Mouse (Mus musculus) cerebellum, postnatal 10 days (tissue): ENCODE results near the gene Zscan29.
A peak's percentile ranks its signal among the peaks of the same experiment; 100 is the strongest.

Source experiments
- DNase-seq, 2 experiments: peaks; one replicate each; pipeline ENCODE4 v3.0.0; 2021; ENCODE audit warnings: mixed read lengths in 2 of 2

Gene Zscan29

DNA sequence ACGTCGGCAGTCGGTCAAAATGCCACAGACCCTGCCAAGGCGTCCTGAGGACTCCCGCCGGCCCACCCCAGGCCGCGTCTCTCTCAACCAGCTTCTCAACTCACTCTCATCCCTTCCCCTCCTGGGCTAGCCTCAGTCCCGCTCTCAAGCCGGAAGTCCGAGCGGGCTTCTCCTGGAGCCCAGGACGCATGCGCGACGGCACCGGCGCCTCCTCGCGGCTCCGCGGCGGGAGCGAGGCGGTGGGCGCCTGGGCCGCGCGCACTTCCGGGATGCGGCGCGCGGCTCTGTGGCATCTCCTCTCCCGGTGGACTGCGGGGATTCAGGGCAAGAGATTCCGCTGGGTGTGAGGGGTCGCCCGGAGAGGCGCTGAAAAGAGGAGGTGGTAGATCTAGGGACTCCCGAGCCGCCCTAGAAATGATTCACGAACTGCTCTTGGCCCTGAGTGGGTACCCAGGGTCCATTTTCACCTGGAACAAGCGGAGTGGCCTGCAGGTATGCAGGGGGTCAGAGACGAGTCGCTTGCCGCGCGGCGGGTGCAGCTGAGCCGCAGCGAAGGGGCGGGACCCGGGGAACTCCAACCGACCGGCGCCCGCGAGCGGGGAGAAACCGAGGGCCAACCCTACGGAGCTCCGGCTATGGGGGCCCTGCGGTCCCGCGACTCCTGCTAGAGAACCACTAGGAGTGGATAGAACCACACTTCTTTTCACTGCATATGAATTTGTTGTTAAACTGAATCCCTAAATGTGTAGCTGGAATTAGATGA, at the start of gene Zscan29:
TSS of gene Zscan29 (minus strand) at position 146 of the 763 bp plus-strand sequence.
- DNase-seq: peak; percentile 92 to 96

DNA sequence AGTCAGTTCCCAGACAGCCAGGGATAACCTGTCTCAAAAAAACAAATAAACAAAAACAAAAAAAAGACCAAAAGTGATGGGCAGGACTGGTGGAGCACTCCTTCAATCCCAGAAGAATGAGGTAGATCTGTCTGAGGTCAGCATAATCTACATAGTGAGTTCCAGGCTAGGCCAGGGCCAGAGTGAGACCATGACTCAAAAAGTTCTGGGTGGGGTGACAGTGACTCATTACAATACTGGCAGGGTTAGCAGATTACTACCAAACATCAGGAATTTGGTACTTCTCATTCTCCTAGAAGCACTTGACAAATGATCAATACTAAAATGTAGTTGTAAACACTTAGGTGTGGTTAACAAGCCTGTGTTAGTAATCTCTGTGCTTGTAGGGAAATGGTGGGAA, 49.1 kb upstream of the Zscan29 start:
- DNase-seq: no peak

DNA sequence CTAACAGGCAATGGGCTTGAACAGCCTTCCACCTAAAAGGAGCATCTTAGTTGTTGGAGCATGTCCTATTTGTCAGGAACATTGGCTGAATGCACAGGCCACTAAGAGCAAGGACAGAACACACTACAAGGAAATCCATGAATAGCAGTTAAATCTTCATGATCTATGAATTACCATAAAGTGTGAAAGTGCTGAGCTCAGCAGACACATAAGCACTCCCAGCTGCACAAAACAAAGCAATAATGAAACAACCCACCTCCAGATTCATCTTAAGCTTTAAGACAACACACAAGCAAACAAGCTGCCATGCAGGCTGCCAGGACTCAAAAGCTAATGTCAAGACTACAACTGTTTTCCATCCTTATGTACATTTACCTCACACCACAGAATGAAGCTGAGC, 48.3 kb upstream of the Zscan29 start:
- DNase-seq: no peak

DNA sequence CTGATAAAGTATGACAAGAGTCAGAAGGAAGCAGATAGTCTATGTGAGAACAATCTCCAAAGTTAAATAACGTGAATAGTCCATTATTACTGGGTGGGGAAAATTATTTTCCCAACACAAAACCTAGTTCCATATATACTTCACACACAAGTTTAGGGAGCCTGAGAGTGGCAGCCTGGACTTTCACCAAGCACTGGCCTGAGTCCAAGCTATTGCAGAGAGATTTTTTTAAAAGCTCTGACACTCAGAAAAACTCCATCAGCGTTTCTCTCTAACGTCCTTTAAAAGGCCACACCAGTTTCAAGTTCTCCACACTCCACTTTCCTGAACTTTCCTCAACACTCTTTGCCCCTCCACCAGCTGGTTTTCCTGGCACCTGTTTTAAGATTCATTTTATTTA, 43.6 kb upstream of the Zscan29 start:
- peak; percentile 14 to 24 for DNase-seq

DNA sequence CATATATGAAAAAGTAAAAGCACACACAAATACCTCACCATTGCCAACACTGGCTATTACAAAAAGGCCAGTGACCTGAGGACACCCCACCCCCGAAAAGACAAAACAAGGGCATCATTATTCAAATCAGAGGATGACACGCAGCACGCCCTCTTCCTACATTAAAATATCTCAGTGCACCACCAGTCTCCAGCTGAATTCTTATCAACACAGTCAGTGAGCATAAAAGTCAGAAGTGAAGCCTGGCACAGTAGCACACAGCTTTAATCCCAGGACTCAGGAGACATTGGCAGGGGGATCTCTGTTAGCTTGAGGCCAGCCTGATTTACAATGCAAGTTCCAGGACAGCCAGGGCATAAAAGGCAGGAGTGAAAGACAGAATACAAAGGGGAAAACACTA, 35.6 kb upstream of the Zscan29 start:
- DNase-seq: no peak

DNA sequence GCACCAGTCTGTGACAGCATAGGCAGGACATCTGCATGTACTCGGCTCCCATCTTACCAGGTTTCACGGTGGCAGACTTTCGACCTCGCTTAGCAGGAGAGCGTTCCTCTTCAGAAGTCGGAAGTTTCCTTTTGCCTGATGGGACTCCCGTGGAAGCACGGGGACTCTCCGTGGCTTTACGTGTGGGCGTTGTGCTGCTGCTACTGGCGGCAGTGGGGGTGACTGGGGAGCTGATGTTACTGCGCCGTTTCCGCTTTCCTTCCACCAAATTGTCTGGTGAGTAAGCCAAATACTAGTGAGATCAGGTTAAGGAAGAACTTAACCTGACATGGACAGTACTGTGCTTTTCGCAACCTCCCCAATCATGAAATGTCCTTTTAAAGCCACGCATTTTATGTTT, 33.4 kb upstream of the Zscan29 start:
- no peak for DNase-seq

DNA sequence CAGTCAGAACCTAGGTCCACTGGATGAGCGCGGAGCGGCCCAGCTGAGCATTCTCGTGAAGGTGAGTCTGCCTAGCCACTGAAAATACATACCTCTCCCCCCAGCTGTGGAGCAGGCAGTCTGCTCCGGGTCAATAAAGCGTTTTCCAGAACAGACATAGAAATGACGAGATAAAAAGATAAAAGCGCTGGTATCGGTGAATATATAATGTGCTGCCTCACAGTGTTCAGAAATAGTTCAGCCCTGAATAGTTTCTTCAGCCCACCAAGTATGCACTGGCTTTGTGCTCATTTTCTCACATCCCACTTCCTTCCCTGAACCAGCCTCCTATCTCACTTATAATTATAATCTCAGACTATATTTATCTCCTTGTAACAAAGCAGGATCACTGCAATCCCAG, 24.5 kb upstream of the Zscan29 start:
- no peak for DNase-seq

DNA sequence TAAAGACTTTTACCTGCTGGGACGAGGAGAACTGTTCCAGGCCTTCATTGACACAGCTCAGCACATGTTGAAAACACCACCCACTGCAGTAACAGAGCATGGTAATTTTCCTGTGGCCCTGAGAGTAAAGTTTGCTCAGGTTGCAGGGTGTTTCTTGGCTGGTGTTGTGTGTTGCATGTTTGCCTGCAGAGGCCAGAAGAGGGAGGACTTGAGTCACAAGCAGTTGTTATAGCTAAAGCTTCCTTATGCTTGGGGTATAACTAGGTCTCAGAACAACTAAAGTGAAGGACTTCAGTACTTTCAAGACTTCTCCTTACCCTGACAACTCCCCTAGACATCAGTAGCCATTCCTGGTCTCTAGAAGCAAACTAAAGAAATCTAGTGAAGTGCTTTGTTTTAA, 17.6 kb upstream of the Zscan29 start:
- no peak for DNase-seq

DNA sequence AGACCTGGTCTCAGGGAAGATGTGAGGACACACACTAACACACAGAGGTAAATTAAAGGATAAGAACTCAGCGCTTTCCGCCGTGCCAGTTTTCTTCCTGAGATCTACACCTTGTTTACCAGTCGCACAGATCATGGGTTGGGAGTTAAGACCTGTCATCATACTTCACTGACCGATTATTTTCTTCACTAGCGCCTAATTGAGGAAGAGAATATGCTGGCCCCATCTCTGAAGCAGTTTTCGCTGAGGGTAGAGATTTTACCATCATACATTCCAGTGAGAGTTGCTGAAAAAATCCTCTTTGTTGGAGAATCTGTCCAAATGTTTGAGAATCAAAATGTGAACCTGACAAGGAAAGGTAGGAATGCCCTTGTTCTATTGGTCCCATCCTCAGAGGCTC, 13.2 kb upstream of the Zscan29 start:
- DNase-seq: no peak

DNA sequence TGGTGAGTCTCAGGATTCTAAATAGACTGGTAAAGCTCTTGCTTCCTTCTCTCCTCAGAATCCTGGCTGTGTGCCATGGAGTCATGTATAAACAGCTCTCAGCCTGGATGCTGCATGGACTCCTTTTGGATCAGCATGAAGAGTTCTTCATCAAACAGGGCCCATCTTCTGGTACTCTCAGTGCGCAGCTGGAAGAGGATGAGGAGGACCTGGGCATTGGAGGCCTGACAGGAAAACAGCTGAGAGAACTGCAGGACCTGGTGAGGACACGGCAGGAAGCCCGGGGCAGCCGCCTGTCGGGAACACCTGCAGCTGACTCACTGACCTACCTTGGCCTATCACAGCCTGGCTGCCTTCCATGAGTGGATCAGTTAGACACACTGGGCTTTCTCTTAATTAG, 12.5 kb upstream of the Zscan29 start:
- peak; percentile 55 to 70 for DNase-seq

DNA sequence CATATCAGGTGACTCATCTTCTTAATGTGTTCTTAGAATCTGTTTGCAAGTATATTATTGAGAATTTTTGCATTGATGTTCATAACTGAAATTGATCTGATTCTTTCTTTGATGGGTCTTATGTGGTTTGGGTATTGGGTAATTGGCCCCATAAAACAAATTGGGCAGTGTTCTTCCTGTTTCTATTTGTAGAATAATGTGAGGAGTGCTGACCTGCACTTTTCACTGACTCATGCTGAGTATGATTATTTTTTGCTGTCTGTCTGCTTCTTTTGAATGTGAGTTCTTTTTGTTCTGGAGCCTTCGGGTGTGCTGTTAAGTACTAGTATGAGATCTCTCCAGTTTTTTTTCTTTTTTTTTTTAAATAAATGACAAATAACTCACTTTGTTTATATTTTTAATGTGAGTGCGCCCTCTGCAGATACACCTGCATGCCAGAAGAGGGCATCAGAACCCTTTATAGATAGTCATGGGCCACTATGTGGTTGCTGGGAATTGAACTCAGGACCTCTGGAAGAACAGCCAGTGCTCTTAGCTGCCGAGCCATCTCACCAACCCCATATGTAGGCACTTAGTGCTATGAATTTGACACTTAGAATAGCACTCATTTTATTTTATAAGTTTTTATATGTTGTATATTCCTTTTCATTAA, 8.0 kb upstream of the Zscan29 start:
- DNase-seq: no peak

DNA sequence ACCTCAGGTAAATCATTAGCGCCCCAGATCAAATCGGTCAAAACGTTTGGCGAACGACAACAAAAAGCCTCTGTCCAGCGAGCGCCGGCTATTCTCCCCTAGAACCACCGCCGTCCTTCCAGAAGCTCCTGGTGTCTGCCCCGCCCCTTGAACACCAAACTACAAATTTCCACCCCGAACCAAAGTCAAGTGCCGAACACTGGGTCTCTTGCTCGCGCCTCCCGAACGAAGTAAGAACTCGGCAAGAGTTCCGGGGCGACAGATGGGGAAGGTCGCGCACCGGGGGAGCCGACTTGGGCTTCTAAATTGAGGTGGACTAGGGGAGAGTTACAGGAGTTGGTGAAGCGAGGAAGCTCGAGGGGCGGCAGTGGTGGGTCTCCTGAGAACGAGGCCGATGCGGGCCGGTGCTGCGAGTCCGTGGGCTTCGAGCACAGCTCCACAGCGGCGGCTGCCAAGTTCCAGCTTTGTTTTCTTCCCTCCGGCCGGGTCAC, 399 bp downstream of the Zscan29 start, which contains the start of gene Tubgcp4:
TSS of gene Tubgcp4 (plus strand) at position 174 of the 491 bp plus-strand sequence.
- no peak for DNase-seq

DNA sequence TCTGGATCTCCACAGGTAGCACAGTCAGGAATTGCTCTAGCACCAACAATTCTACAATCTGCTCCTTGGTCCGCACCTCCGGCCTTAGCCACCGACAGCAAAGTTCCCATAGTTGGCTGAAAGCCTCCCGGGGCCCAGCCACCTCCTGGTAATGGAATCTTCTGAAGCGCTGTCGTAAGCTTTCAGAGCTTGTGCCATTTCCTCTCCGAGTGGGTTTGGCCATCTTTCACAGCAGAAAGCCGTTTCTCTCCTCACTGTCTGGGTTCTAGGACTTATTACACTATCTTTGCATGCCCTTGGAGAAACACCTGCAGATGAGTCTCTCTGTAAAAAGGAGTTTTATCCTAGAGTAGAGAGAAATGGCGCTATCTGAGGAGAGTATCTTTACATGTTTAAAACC, 1.0 kb downstream of the Zscan29 start:
- DNase-seq: peak; percentile 23 to 31

DNA sequence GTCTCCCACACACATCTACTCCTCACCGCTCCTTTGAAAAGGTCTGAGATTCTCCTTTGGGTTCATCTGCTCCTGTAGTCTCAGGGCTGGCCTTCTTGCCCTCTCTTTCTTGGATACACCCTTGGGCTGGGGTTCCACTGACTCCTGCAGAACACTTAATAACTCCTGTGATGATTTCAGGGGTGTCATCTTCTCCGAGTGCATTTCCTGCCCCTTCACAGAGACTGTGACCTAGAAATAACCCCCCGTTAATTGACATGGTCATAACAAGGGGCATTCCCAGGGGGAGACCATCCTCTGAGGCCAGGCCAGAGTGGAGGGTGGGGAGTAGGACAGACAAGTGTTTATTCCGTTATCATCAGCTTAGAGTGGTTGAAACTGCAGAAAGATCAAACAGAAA, 1.8 kb downstream of the Zscan29 start:
- no peak for DNase-seq

DNA sequence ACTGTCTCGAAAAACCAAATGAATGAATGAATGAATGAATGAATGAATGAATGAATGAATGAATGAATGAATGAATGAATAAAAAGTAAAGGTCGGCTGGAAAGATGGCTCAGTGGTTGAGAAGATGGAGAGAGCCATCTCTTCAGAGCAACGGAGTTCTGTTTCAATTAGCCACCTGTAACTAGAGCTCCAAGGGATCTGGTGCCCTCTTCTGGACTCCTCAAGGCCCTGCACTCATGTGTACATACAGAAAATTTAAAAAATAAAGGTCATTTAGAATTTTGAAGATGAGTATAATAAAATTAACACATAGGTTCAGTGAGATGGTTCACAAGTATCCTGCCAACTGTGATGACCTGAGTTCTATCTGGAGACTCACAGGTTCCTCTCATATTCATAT, 17.8 kb downstream of the Zscan29 start:
- no peak for DNase-seq

DNA sequence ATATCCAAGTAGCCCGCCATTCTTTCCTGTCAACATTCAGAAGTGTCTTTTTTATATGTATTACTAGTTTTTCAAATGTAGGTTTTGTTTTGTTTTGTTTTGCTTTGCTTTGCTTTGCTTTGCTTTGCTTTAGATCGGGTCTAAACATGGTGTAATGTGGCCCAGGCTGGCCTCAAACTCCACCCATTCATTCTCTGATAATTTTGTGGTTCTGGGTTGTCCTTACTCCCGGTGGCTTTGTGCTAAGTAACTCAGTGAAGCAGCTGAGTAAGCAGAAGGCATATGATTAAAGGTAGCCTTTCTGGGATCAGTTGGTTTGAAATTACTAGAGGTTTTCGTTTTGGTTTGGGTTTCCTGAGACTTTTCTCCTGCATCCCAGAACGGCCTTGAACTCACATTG, 21.2 kb downstream of the Zscan29 start:
- DNase-seq: no peak

DNA sequence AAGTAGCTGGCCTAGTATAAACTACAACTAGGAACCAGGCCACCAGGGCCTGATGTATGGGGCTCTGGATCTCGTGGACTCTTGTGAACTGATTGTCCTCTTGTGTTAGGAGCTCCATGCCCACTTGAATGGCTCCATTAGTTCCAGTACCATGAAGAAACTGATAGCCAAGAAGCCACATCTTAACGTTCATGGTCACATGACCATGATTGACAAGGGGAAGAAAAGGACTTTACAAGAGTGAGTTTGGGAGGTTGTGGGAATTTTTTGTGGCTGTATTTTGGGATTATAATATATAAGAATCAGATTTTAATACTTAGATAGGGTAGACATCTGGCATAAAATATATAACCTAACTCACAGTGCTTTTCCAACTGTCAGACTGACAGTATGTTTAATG, 28.5 kb downstream of the Zscan29 start:
- no peak for DNase-seq

DNA sequence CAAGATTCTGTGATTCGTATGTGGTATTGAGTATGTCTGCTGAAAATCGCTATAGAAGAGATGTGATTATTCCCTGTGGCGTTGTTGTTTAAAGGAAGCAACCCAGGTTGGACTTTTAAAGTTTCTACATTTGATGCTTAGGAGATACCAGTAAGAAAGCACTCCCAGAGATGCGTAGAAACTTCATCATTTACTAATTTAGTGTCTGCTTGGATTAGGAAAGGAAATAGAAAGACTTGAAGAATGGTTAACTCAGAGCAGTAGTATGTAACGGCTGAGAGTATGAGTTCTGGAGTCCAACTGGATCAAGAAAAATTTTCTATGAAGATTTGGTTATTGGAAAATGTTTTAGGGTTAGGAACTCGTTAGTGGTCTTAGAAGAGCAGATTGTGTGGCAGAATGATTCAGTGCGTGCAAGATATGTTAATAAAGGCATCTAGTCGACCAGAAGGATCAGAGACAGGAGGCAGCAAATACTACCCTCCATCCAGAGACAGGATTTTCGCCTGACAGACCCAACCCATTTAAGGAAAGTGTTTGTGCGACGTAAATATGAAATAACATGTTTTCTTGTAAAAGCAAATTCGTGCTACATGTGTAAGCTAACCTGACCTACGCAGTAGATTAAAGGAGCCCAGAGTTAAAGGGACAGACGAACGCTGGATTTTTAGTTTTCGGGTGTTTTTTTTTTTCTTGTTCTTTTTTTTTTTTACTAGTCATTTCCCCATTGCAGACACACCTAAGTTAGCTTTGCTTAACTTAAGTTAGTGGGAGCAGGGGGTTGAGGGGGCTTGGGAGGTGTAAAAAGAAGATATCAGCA, 29.5 kb downstream of the Zscan29 start:
- DNase-seq: peak in 1 of 2 experiments; percentile 23

DNA sequence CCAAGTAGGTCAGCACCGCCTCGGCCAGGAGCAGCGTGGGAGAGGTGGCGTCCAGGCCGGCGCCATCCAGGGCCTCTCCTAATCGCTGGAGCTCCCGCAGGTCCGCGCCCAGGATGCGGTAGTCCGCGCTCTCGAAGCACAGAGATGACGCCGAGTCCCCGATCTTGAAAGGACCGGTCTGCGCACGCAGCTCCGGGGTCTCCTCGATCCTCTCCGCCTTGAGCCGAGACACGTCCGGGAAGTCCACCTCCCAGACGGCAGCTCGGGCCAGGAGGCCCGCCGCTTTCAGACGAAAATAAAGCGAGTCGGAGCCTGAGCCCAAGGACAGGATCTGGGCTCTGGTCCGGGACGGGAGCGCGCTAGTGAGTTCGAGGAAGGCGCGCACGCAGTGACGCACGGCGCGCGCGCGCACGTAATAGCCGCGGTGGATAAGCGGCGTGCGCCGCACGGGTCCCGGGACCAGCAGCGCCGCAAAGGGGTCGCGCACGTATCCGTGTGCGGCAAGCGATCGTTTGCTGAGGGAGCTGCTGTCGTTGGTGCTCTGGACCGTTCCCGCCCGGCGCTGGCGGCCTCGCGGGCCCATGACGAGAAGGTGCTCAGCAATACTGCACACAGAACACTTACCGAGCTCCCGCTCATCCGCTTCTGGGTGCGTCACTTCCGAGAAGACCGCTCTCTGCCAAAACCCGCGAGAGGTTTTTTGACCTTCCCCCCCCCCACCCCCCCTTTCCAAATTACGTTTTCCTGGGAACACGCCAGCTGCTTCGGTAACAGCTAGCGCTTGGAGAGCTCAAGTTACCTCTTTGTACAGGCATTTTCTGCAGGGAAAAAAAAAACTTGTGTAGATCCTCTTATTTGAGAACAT, 30.7 kb downstream of the Zscan29 start, which contains the start of the genes Adal and Lcmt2:
TSS of gene Adal (plus strand) at position 411 of the 865 bp plus-strand sequence.
TSS of gene Lcmt2 (minus strand) at position 636 of the 865 bp plus-strand sequence.
- peak; percentile 95 for DNase-seq

DNA sequence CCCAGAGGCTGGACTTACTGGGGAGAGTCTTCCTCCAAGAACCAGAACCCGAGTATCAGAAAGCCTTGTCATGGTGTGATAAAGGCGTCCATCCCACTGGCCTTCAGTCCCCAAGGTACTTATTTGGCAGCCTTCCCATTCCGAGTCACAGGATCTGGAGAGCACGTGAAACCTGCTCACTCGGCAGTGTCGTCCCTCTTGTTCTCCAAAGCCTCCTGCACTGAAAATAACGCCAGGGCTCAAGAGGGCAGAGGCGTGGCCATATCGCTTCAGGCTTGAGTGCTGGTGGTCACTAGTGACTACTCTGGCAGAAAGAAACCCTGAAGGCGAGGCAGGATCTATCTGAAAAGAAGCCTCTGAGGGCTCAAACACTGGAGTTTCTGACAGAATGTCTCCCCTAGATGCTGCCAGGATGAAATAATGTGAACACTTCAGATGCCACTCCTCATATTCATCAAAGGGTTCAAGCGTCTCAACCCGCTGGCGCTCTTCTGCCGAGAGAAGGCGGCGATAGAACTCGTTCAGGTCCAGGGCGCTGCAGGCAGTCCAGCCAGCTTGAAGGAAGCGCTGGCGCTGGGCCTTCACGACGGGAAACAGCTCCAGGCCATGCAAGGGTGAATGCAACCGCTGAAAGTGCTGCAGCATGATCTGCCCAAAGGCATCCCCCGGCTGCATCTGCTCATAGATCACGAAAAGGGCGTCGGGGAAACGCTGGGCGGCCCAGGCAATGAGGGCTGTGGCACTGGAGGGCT, 31.5 kb downstream of the Zscan29 start:
- peak; percentile 83 to 85 for DNase-seq

DNA sequence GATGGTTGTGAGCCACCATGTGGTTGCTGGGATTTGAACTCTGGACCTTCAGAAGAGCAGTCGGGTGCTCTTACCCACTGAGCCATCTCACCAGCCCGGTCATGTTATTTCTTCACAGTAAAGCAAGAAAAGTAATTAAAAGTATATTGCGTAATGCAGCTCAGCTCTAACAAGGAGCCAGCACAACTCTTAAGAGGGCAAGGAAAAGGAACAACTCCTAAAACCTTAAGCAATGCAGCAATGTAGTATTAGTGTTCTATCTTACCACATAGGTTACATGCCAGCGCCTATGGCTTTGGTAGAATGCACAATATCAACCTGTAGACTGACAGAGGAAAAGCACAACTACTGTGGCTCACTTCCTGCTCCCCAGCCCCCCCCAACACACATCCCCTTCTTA, 33.6 kb downstream of the Zscan29 start:
- DNase-seq: peak in 1 of 2 experiments; percentile 3
